Mouse (Mus musculus) thymus, adult 2 months (tissue): ENCODE measurements around the gene Ccdc169.

Source experiments
- CTCF ChIP-seq: fragments of 200-500 bp; IDR thresholded peaks from 2 replicates; pipeline ENCODE4 v1.5.1; 2012; ENCODE audit warnings: mild to moderate bottlenecking, control low read depth, low read length, moderate library complexity, borderline replicate concordance; ENCODE audit not compliant: control insufficient read depth, poor library complexity, insufficient read depth; ENCODE audit errors: extremely low read depth
- POLR2A ChIP-seq: fragments of 200-500 bp; IDR thresholded peaks from 2 replicates; pipeline ENCODE4 v1.6.1; 2012; ENCODE audit warnings: mild to moderate bottlenecking, low read length, control low read depth, moderate library complexity; ENCODE audit not compliant: control insufficient read depth, poor library complexity, insufficient read depth; ENCODE audit errors: extremely low read depth

DNA sequence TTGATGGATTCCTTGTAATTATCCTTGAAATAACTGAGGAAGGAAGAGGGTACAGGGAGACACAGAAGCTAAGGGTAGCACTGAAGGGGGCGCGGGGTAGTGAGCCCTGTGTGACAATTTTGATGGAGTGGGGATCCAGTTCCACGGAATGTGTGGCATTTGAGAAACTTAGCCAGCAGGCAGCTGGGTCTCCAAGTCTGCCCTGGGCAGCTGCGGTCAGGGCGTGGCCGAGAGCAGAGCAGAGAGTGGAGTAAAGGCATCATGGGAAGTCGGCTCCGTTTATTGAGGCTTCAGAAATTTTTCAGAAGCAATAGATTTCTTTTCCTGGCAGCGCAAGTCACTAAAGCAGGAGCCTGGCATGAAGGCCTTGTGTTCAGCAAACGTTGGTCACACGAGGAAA lies 38.1 kb upstream of the Ccdc169 start:
- TF ChIP-seq CTCF = no peak
- no peak for TF ChIP-seq POLR2A
